Mouse (Mus musculus) midbrain, embryonic 13.5 days (tissue): ENCODE results near the gene March2. TPM values are rescaled to one million over a fixed set of nuclear protein-coding genes. Genes with fewer than 3 reads are reported as not detected.
"Not testable (repeated sequence)": the region's sequence is repeated elsewhere in the genome, so short reads cannot be mapped to it uniquely, and the experiment has no call there.

Experiments used
- ATAC-seq: fragments of 200-750 bp; cut with Nextera tagmentation; 2 replicates; pipeline ENCODE4 v1.8.0; 2017; ENCODE audit warnings: mild to moderate bottlenecking, moderate TSS enrichment, moderate library complexity
- H3K27ac ChIP-seq: fragments of 300-500 bp; sonication (generic); 2 replicates; pipeline ENCODE4 v1.5.1; 2015; ENCODE audit warnings: inconsistent platforms, mild to moderate bottlenecking, moderate library complexity
- H3K27me3 ChIP-seq: fragments of 300-500 bp; sonication (generic); 2 replicates; pipeline ENCODE4 v1.6.1; 2015; ENCODE audit warnings: mild to moderate bottlenecking, inconsistent platforms
- H3K36me3 ChIP-seq: fragments of 300-500 bp; sonication (generic); 2 replicates; pipeline ENCODE4 v1.6.1; 2015; ENCODE audit warnings: mild to moderate bottlenecking, inconsistent platforms
- H3K4me1 ChIP-seq: fragments of 300-500 bp; sonication (generic); replicated peaks from 2 replicates; pipeline ENCODE4 v1.6.1; 2015; ENCODE audit warnings: inconsistent platforms
- H3K4me2 ChIP-seq: fragments of 300-500 bp; sonication (generic); replicated peaks from 2 replicates; pipeline ENCODE4 v1.6.1; 2015; ENCODE audit warnings: moderate library complexity, mild to moderate bottlenecking, inconsistent platforms
- H3K4me3 ChIP-seq: fragments of 300-500 bp; sonication (generic); replicated peaks from 2 replicates; pipeline ENCODE4 v1.5.1; 2015; ENCODE audit warnings: mild to moderate bottlenecking, inconsistent platforms
- H3K9ac ChIP-seq: fragments of 300-500 bp; sonication (generic); replicated peaks from 2 replicates; pipeline ENCODE4 v1.6.1; 2015; ENCODE audit warnings: mild to moderate bottlenecking, inconsistent platforms
- H3K9me3 ChIP-seq: fragments of 300-500 bp; sonication (generic); 2 replicates; pipeline ENCODE4 v1.6.1; 2016; ENCODE audit warnings: mild to moderate bottlenecking, inconsistent platforms
- WGBS: fragments of 180-500 bp; shearing (Covaris S2); methylation state at CpG from one replicate; pipeline ENCODE4 v1.1.7; 2015; 5-methylcytosine and 5-hydroxymethylcytosine counted together
- polyA plus RNA-seq: library from polyadenylated mRNA; unstranded; fragments of >200 nt; fragmentation: Nextera tagmentation; extraction: Ambion mirVana; gene quantifications from 2 replicates; pipeline ENCODE4 v1.2.1, GENCODE M21; 2015

The March2 gene
- polyA plus RNA-seq, 1 experiment from 2014 or later, result 55.8 TPM

- H3K4me3 ChIP-seq, result no peak overlapping the region
- no peak overlapping the region for H3K4me2 ChIP-seq
- H3K9me3 ChIP-seq, result no peaks in the 10 kb centered on the region
- WGBS, result 80% methylated on average over 2 of the region's 2 CpGs
- no peaks in the 10 kb centered on the region for H3K27me3 ChIP-seq
- H3K9ac ChIP-seq, result no peak overlapping the region
- H3K4me1 ChIP-seq, result no peaks in the 10 kb centered on the region
- no peak overlapping the region for H3K27ac ChIP-seq
- ATAC-seq, result no peak
- H3K36me3 ChIP-seq, result peaks cover 54% of the 10 kb centered on the region
These were observed 27.5 kb upstream of the March2 start for GRCm38 (mm10) chr17:33746011-33746410.

DNA sequence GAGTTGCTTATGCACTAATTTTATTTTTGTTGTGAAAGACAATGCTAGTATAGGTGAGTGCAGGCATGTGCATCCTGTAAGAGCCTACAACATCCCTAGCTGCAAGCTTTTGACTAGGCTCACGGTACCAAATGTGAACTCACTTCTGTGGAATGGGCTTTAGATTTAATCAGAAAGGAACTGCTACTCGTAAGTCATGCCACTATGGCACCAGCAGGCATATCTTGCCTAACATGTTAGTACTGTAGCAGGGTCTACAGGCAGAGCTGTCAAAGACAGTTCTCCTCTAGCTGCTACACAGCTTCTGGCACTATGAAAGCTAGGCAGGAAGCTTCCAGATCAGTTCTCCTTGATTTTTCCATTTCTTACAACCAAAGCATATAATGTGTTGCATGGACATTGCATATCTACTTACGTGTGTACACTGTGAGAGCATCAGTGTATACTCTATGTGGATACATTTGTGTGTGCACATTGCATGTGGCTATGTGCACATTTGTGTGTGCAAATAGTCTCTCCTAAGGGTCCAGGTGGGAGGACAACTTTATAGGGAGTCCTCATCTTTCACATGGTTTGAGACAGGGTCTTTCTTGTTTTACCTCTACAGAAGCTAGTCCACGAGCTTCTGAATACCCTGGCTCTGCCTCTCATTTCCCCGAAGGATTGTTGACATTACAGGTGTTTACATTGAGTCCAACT lies 26.4 kb upstream of the March2 start:
- Histone ChIP-seq H3K9me3 (no peaks in the 10 kb centered on the region), H3K4me3 (no peak overlapping the region), H3K4me2 (no peak overlapping the region), H3K36me3 (peaks cover 42% of the 10 kb centered on the region), H3K27ac (no peak overlapping the region), H3K9ac (no peak overlapping the region), H3K27me3 (no peaks in the 10 kb centered on the region), H3K4me1 (no peaks in the 10 kb centered on the region)
- 92% methylated on average over 5 of the region's 5 CpGs for WGBS
- ATAC-seq, result no peak

DNA sequence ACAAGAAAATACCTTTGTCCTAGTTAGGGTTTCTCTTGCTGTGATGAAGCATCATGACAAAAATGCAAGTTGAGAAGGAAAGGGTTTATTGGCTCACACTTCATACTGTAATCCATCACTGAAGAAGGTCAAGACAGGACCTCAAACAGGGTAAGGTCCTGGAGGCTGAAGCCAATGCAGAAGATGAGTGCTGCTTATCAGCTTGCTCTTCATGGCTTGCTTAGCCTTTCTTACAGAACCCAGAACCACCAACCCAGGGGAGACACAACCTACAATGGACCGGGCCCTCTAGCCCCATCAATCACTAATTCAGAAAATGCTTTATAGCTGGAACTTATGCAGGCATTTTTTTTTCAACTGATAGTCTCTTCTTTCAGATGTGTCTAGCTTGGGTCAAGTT lies 23.9 kb upstream of the March2 start:
- 100% methylated on average over 1 of the region's 1 CpGs for WGBS
- Histone ChIP-seq H3K36me3 (peaks cover 19% of the 10 kb centered on the region), H3K27ac (no peak overlapping the region), H3K4me2 (no peak overlapping the region), H3K4me3 (no peak overlapping the region), H3K27me3 (no peaks in the 10 kb centered on the region), H3K4me1 (no peaks in the 10 kb centered on the region), H3K9ac (no peak overlapping the region), H3K9me3 (no peaks in the 10 kb centered on the region)
- no peak for ATAC-seq

GRCm38 (mm10) chr17:33733526-33733925 lies 15.1 kb upstream of the March2 start:
- H3K4me1 ChIP-seq, H3K9me3 ChIP-seq, H3K36me3 ChIP-seq, H3K27ac ChIP-seq, H3K4me3 ChIP-seq, H3K27me3 ChIP-seq, H3K4me2 ChIP-seq, H3K9ac ChIP-seq, ATAC-seq: not testable (repeated sequence)
- 88% methylated on average over 10 of the region's 10 CpGs for WGBS

GRCm38 (mm10) chr17:33732556-33733083 lies 14.2 kb upstream of the March2 start:
- H3K9ac ChIP-seq, H3K4me2 ChIP-seq, ATAC-seq, H3K27me3 ChIP-seq, H3K9me3 ChIP-seq, H3K4me1 ChIP-seq, H3K4me3 ChIP-seq, H3K36me3 ChIP-seq, H3K27ac ChIP-seq: not testable (repeated sequence)
- WGBS, result 81% methylated on average over 9 of the region's 9 CpGs

GRCm38 (mm10) chr17:33729215-33729614 lies 10.7 kb upstream of the March2 start:
- Histone ChIP-seq H3K9ac (no peak overlapping the region), H3K4me2 (no peak overlapping the region), H3K27ac (no peak overlapping the region), H3K9me3 (no peaks in the 10 kb centered on the region), H3K36me3 (no peaks in the 10 kb centered on the region), H3K27me3 (no peaks in the 10 kb centered on the region), H3K4me3 (no peak overlapping the region), H3K4me1 (no peaks in the 10 kb centered on the region)
- WGBS, result 79% methylated on average over 2 of the region's 2 CpGs
- ATAC-seq, result no peak

DNA sequence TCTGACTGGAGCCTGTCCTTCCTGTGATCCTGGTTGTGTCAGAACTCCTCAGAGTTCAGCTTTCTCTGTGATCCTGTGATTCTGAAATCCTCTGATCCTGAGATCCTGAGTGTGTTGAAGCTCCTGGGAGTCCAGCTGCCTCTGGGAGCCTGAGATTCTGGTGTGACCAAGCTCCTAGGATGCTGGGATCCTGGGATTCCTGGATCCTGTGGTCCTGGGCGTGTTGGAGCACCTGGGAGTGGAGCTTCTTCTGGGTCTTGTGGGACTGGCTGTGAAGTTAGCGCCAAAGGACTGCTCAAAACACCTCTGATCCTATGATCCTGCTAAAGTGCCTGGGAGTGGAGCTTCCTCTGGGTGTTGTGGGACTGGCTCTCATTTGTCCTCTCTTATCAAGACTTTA lies 9.9 kb upstream of the March2 start:
- no peak overlapping the region for H3K4me3 ChIP-seq
- no peaks in the 10 kb centered on the region for H3K27me3 ChIP-seq
- H3K4me1 ChIP-seq, result no peaks in the 10 kb centered on the region
- WGBS, result 83% methylated on average over 2 of the region's 2 CpGs
- no peak overlapping the region for H3K27ac ChIP-seq
- H3K9me3 ChIP-seq, result no peaks in the 10 kb centered on the region
- H3K9ac ChIP-seq, result no peak overlapping the region
- H3K4me2 ChIP-seq, result no peak overlapping the region
- ATAC-seq, result no peak
- H3K36me3 ChIP-seq, result no peaks in the 10 kb centered on the region

GRCm38 (mm10) chr17:33719736-33720378 lies 1.4 kb upstream of the March2 start:
- Histone ChIP-seq H3K27me3 (no peaks in the 10 kb centered on the region), H3K4me2 (no peak overlapping the region), H3K4me3 (no peak overlapping the region), H3K4me1 (peaks cover 5% of the 10 kb centered on the region; the same call in 1 of the 2 replicates), H3K36me3 (0 out of 2 replicates have a peak, but pooled peaks cover 4% of the 10 kb centered on the region), H3K27ac (no peak overlapping the region), H3K9ac (no peak overlapping the region), H3K9me3 (no peaks in the 10 kb centered on the region)
- no peak for ATAC-seq
- 96% methylated on average over 7 of the region's 7 CpGs for WGBS

DNA sequence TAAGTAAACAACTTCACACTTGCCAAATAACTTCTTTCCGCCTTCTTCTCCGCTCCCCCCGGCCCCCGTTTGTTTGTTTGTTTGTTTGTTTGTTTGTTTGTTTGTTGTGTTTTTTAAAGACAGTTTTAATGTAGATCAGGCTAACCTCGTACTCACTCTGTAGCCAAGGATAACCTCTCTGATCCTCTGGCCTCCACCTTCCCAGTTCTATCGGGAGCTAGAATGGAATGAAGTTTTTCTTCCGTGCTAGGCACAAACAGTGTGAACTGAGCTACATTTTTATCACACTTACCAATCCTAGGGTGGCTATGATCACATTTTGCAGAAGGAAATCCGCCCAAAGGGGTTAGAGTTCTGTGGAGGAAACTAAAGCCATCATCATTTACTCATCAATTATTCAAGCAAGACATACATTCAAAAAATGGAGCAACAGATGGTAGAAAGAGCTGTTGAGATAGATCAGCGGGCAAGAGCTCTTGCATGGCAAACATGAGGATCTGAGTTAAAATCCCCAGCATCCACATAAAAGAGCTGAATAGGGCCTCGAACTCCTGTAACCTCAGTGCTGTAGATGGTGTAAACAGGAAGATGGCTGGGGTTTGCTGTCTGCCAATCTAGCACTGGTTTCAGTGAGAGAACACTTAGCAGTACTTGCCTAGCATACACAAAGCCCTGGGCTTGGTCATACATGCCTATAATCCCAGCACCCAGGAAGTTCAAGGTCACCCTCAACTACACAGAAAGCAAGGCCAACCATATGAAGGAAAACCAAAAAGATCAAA lies 665 bp upstream of the March2 start:
- H3K27ac ChIP-seq, result no peak overlapping the region
- 49% methylated on average over 10 of the region's 10 CpGs for WGBS

GRCm38 (mm10) chr17:33717982-33718381 lies 488 bp downstream of the March2 start:
- H3K4me3 ChIP-seq, result peak overlapping the region; percentile 62
- H3K36me3 ChIP-seq, result 0 out of 2 replicates have a peak, but pooled peaks cover 4% of the 10 kb centered on the region
- no peaks in the 10 kb centered on the region for H3K27me3 ChIP-seq
- H3K27ac ChIP-seq, result 0 out of 2 replicates have a peak overlapping the region, but pooled peaks have one; percentile 10
- peaks cover 5% of the 10 kb centered on the region; the same call in 1 of the 2 replicates for H3K4me1 ChIP-seq
- H3K4me2 ChIP-seq, result peak overlapping the region; percentile 61
- H3K9ac ChIP-seq, result peak overlapping the region; percentile 74
- no peaks in the 10 kb centered on the region for H3K9me3 ChIP-seq
- ATAC-seq, result peak; percentile 2; the same call in 1 of the 2 replicates
- 10% methylated on average over 8 of the region's 8 CpGs for WGBS

More for the DNA sequence above, 665 bp upstream of the March2 start:
- Histone ChIP-seq H3K4me2 (peak overlapping the region; percentile 61), H3K9me3 (no peaks in the 10 kb centered on the region), H3K27me3 (no peaks in the 10 kb centered on the region), H3K9ac (no peak overlapping the region), H3K4me3 (peak overlapping the region; percentile 62), H3K36me3 (0 out of 2 replicates have a peak, but pooled peaks cover 4% of the 10 kb centered on the region), H3K4me1 (peaks cover 5% of the 10 kb centered on the region; the same call in 1 of the 2 replicates)
- peak; percentile 50 for ATAC-seq

- 97% methylated on average over 1 of the region's 1 CpGs for WGBS
- Histone ChIP-seq H3K36me3 (0 out of 2 replicates have a peak, but pooled peaks cover 4% of the 10 kb centered on the region), H3K4me1 (peaks cover 5% of the 10 kb centered on the region; the same call in 1 of the 2 replicates), H3K27me3 (no peaks in the 10 kb centered on the region), H3K9ac (no peak overlapping the region), H3K4me2 (no peak overlapping the region), H3K4me3 (no peak overlapping the region), H3K9me3 (no peaks in the 10 kb centered on the region), H3K27ac (no peak overlapping the region)
- ATAC-seq, result no peak
These were observed 1.2 kb downstream of the March2 start for GRCm38 (mm10) chr17:33717246-33717645.

DNA sequence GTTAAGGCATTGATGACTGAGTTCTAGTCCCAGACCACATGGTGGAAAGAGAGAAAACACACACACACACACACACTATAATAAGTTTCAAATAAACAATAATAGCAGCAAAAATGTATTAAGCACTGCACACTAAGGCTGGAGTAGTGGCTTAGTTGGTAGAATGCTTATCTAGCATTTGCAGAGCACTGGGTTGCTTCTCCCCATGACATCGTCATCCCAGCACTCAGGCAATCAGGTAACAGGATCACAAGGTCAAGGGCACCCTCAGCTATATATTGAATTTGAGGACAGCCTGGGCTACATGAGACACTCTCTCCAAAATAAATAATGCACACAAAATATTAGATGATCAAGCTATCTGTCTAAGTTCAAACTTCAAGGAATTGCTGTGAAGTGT lies 3.7 kb downstream of the March2 start:
- H3K27ac ChIP-seq, result no peak overlapping the region
- H3K4me2 ChIP-seq, result no peak overlapping the region
- H3K4me1 ChIP-seq, result peaks cover 5% of the 10 kb centered on the region; the same call in 1 of the 2 replicates
- H3K27me3 ChIP-seq, result no peaks in the 10 kb centered on the region
- peaks cover 15% of the 10 kb centered on the region for H3K36me3 ChIP-seq
- WGBS, result 89% methylated on average over 1 of the region's 1 CpGs
- ATAC-seq, result no peak
- H3K9ac ChIP-seq, result no peak overlapping the region
- no peak overlapping the region for H3K4me3 ChIP-seq
- H3K9me3 ChIP-seq, result no peaks in the 10 kb centered on the region
